Mouse (Mus musculus) kidney, postnatal 25 days (tissue): ENCODE measurements at regions not wholly inside any gene's neighbourhood (a gene's known extent, or its start where the extent isn't known, plus 50 kb on each side); places are given as distances from the start of the nearest gene placed in this dataset.

Source experiments
- DNase-seq, 2 experiments: peaks; one replicate each; pipeline ENCODE4 v3.0.0; 2021; ENCODE audit warnings: mixed read lengths in 2 of 2

- DNase-seq: no peak
Measured at GRCm38 (mm10) chr1:81754067-81754466, 478.8 kb upstream of the Gm9747 start.

GRCm38 (mm10) chr1:81755281-81755680, 477.6 kb upstream of the Gm9747 start:
- no peak for DNase-seq

GRCm38 (mm10) chr1:81755694-81756093, 477.2 kb upstream of the Gm9747 start:
- no peak for DNase-seq

GRCm38 (mm10) chr1:81759919-81760318, 473.0 kb upstream of the Gm9747 start:
- DNase-seq: no peak

GRCm38 (mm10) chr1:81771704-81772103, 461.2 kb upstream of the Gm9747 start:
- DNase-seq: no peak

GRCm38 (mm10) chr1:81780583-81780982, 452.3 kb upstream of the Gm9747 start:
- no peak for DNase-seq

- DNase-seq: no peak
Measured at GRCm38 (mm10) chr1:81784305-81784704, 448.6 kb upstream of the Gm9747 start.

- no peak for DNase-seq
Measured at GRCm38 (mm10) chr1:81794771-81795170, 438.1 kb upstream of the Gm9747 start.

- DNase-seq: no peak
Measured at GRCm38 (mm10) chr1:81795399-81795798, 437.5 kb upstream of the Gm9747 start.

GRCm38 (mm10) chr1:81811591-81811990, 421.3 kb upstream of the Gm9747 start:
- DNase-seq: no peak

GRCm38 (mm10) chr1:81818884-81819283, 414.0 kb upstream of the Gm9747 start:
- DNase-seq: no peak

- no peak for DNase-seq
Measured at GRCm38 (mm10) chr1:81841966-81842365, 390.9 kb upstream of the Gm9747 start.

- no peak for DNase-seq
Measured at GRCm38 (mm10) chr1:81850462-81851144, 382.3 kb upstream of the Gm9747 start.

GRCm38 (mm10) chr1:81859464-81859863, 373.4 kb upstream of the Gm9747 start:
- no peak for DNase-seq

- DNase-seq: no peak
Measured at GRCm38 (mm10) chr1:81864571-81864970, 368.3 kb upstream of the Gm9747 start.

GRCm38 (mm10) chr1:81886940-81887531, 345.9 kb upstream of the Gm9747 start:
- DNase-seq: no peak

GRCm38 (mm10) chr1:81897241-81897640, 335.7 kb upstream of the Gm9747 start:
- DNase-seq: no peak

GRCm38 (mm10) chr1:81900843-81901242, 332.1 kb upstream of the Gm9747 start:
- DNase-seq: no peak

GRCm38 (mm10) chr1:81904056-81904455, 328.9 kb upstream of the Gm9747 start:
- DNase-seq: peak in 1 of 2 experiments; percentile 56

- no peak for DNase-seq
Measured at GRCm38 (mm10) chr1:81912607-81913006, 320.3 kb upstream of the Gm9747 start.

- DNase-seq: no peak
Measured at GRCm38 (mm10) chr1:81913561-81913964, 319.3 kb upstream of the Gm9747 start.

GRCm38 (mm10) chr1:81916840-81917239, 316.1 kb upstream of the Gm9747 start:
- DNase-seq: no peak

GRCm38 (mm10) chr1:81927721-81928120, 305.2 kb upstream of the Gm9747 start:
- no peak for DNase-seq

GRCm38 (mm10) chr1:81933064-81933463, 299.8 kb upstream of the Gm9747 start:
- DNase-seq: no peak

- DNase-seq: no peak
Measured at GRCm38 (mm10) chr1:81945236-81945635, 287.7 kb upstream of the Gm9747 start.
